Mouse (Mus musculus) Patski (cell line): Measurements from ENCODE around the gene Uhmk1. TPM values are rescaled to one million over a fixed set of nuclear protein-coding genes. Genes with fewer than 3 reads are reported as not detected.
"Not testable (repeated sequence)": the region's sequence is repeated elsewhere in the genome, so short reads cannot be mapped to it uniquely, and the experiment has no call there.

Experiments
- ATAC-seq: fragments of 100-300 bp; one replicate; pipeline ENCODE4 v1.8.0; 2021
- CTCF ChIA-PET: fragments of 350-600 bp; sonication (Branson Sonifier 250); formaldehyde crosslinking; loops from one replicate; lab custom pipeline; 2022; ENCODE audit warnings: inconsistent platforms; lab: Charles Lee
- POLR2A ChIA-PET: fragments of 350-600 bp; sonication (Branson Sonifier 250); formaldehyde crosslinking; loops from one replicate; lab custom pipeline; 2022; ENCODE audit warnings: antibody characterized with exemption, inconsistent platforms; lab: Charles Lee
- DNase-seq: peaks from one replicate; pipeline ENCODE4 v3.0.0-alpha.2; 2011; ENCODE audit warnings: low read depth, low spot score
- H3K27me3 ChIP-seq: fragments of 371-371 bp; one replicate; pipeline ENCODE4 v1.5.1; 2021
- CTCF ChIP-seq: fragments of 100-300 bp; IDR thresholded peaks from one replicate; pipeline ENCODE4 v1.5.1; 2021
- in situ Hi-C: fragments of 300-500 bp; cut with MboI; formaldehyde crosslinking; loops from 3 replicates; pipeline ENCODE4 v1.11.1; 2018; ENCODE audit warnings: low pct_unique_long_range_greater_than_20kb, mixed read lengths
- polyA plus RNA-seq: library from polyadenylated mRNA; unstranded; gene quantifications from one replicate; pipeline ENCODE4 v1.2.3, GENCODE M21; 2021

Gene Uhmk1
- 47.4 TPM for polyA plus RNA-seq

DNA sequence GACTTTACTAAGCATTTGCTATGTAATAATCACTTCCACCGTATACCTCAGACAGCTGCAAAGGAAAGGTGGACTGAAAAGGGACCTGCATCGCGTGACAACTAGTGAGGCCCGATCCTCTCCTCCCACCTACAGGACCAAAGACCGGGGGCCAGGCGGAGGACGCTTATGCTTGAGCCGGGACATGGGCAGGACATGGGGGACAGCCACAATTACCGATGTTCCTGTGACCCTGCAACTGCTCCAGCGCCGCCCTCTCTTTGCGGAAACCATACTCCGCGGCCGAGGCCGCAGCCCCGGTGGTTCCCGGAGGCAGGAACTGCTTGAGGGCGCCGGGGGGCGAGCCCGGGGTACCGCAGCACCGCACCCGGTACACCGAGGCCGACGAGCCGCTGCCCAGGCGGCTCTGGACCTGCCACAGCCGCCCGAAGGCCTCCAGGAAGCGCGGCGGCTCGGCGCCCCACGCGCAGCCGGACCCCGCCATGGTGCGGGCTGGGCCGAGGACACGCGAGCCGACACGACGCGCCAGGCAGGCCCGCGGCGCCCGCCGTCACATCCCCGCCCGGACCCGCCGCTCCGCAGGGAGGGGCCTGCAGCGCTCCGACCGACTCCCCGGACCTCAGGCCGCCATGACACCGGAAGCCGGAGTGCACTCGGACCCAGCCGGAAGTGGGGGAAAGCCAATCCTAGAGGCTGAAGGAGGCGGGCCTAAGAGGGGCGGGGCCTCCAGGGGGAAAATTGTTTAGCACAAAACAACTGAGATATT lies at the start of gene Uhmk1:
Gene Uhmk1 (minus strand): TSS at position 641 of the 766 bp plus-strand sequence.
- TF ChIP-seq CTCF, result no peak
- peak; percentile 91 for ATAC-seq
- CTCF ChIA-PET, result interaction anchor here (0.9 kb wide), 1 partner anchor 17 kb away, joined by 3 read pairs; no protein-coding TSS in a partner anchor
- POLR2A ChIA-PET, result no interaction called here
- no peaks in the 10 kb centered on the region for H3K27me3 ChIP-seq
- in situ Hi-C loops, result no loop called here
- no peak for DNase-seq

DNA sequence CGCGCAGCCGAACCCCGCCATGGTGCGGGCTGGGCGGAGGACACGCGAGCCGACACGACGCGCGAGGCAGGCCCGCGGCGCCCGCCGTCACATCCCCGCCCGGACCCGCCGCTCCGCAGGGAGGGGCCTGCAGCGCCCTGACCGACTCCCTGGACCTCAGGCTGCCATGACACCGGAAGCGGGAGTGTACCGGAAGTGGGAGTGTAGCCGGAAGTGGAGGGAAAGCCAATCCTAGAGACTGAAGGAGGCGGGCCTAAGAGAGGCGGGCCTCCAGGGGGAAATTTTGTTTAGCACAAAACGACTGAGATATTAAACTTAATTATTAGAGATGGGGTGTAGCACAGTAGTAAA lies 40.3 kb upstream of the Uhmk1 start:
- no peak for DNase-seq
- CTCF ChIA-PET, result no interaction called here
- TF ChIP-seq CTCF, result no peak
- in situ Hi-C loops, result no loop called here
- ATAC-seq, result peak; percentile 31
- POLR2A ChIA-PET, result no interaction called here
- H3K27me3 ChIP-seq, result no peaks in the 10 kb centered on the region

DNA sequence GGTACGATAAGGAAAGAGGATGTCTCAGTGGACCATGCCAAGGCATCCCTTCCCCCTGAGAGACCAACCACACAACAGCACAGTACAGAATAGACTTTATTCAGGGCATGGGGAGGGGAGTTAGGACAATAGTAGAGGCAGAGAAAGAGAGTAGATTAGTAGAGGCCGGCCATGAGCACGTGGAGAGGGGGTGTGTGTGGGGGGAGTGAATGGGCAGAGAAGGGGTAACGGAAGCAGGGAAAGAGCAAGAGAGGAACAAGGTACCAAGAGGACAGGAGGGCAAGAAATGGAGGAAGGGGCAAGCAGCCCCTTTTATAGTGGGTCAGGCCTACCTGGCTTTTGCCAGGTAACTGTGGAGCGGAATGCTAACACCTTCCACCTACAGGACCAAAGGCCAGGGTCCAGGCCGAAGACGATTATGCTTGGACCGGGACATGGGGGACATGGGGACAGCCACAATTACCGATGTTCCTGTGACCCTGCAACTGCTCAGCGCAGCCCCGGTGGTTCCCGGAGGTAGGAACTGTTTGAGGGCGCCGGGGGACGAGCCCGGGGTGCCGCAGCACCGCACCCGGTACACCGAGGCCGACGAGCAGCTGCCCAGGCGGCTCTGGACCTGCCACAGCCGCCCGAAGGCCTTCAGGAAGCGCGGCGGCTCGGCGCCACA lies 39.8 kb upstream of the Uhmk1 start:
- no peak for ATAC-seq

DNA sequence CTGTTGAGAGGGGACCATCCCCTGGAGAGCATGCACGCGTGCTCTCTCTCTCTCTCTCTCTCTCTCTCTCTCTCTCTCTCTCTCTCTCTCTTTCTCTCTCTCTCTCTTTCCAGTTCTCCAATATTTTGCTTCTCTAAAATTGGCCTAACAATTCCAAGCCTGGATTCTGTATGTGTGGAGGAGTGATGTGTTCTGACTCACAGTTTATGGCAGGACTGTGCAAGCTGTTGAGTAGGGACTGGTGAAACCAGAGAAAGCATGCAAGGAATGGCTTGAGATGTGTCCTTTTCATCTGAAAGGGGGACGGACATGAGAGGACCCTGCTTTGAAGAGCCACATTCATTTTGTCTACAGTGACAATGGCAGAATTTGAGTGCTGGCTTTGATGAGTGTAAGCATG lies 29.8 kb upstream of the Uhmk1 start:
- CTCF ChIA-PET, result no interaction called here
- H3K27me3 ChIP-seq, result peaks cover 62% of the 10 kb centered on the region
- ATAC-seq (no peak), DNase-seq (no peak)
- TF ChIP-seq CTCF, result no peak
- POLR2A ChIA-PET, result interaction anchor here (0.6 kb wide), 1 partner anchor 9 kb away, joined by 4 read pairs; no protein-coding TSS in a partner anchor
- in situ Hi-C loops, result no loop called here

More for the DNA sequence above, 39.8 kb upstream of the Uhmk1 start:
- in situ Hi-C loops, result no loop called here
- TF ChIP-seq CTCF, result no peak
- CTCF ChIA-PET, result no interaction called here
- H3K27me3 ChIP-seq, result no peaks in the 10 kb centered on the region
- DNase-seq, result no peak
- POLR2A ChIA-PET, result no interaction called here

DNA sequence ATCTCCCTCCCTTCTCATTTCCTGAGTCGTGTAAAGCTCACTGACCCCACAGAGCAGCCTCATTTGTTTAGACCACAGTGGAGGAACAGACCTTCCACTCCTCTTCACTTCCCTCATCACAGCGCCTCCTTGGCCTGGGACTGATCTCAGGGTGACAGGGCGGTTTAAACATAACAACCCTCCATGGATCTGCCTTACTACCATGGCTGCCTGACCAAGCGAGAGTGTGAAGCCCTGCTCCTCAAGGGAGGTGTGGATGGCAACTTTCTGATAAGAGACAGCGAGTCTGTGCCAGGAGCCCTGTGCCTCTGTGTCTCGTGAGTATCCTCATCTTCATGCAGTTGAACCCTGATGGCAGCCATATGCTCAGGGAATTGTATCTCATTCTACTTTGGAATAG lies 17.5 kb upstream of the Uhmk1 start, which contains the start of gene Sh2d1b2:
Gene Sh2d1b2 (plus strand): TSS at position 62 of the 400 bp plus-strand sequence.
- in situ Hi-C loops, ATAC-seq, DNase-seq, CTCF ChIA-PET, POLR2A ChIA-PET, H3K27me3 ChIP-seq: not testable (repeated sequence)

DNA sequence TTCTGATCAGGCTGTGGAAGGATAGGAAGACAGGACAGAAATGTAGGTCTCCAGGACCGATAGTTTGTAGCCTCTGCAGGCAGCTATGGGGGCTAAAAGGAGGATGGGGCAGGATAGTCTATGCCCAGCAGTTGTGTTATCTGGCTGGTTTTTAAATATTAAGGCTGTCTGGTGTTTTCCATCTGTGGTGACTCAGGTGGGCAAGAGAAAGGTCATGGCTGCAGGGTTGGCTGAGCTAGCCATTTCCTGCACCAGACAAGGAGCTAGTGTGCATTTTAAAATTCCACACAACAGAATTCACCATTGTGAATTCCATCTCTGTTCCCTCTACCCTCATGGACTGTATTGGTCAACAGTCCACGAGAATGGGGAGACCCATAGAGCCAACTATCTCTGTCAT lies 8.1 kb upstream of the Uhmk1 start:
- in situ Hi-C loops, result loop anchor here (5.0 kb wide), 2 partner anchors 39 to 384 kb away; no protein-coding TSS in a partner anchor
- ATAC-seq, result no peak
- CTCF ChIA-PET, result no interaction called here

DNA sequence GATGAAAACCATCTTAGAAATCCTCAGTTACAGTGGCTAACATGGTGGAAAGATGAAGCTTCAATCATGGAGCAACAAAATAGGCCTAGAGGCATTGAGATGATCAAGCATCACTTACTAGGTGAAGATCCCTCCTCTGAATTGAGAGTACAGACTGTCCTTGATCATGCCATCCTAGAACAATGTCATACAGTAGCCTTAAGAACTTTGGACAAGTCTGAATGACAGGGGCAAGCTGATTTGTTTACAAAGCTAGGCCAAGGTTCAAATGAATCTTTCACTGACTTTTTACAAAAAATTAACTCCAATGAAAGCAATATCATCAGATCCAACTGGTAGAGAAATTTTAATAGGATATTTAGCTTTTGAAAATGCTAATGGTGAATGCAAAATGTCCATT lies 5.2 kb upstream of the Uhmk1 start:
- POLR2A ChIA-PET, result no interaction called here
- in situ Hi-C loops, result loop anchor here (5.0 kb wide), 2 partner anchors 42 to 387 kb away; no protein-coding TSS in a partner anchor
- H3K27me3 ChIP-seq, result peaks cover 3% of the 10 kb centered on the region
- no peak for ATAC-seq
- no peak for DNase-seq
- CTCF ChIA-PET, result interaction anchor here (1.1 to 1.2 kb wide), 2 partner anchors 71 to 421 kb away, joined by 3 to 4 read pairs; no protein-coding TSS in a partner anchor
- no peak for TF ChIP-seq CTCF

More for the DNA sequence above, 8.1 kb upstream of the Uhmk1 start:
- POLR2A ChIA-PET, result no interaction called here
- peaks cover 3% of the 10 kb centered on the region for H3K27me3 ChIP-seq
- DNase-seq, result no peak
- no peak for TF ChIP-seq CTCF

DNA sequence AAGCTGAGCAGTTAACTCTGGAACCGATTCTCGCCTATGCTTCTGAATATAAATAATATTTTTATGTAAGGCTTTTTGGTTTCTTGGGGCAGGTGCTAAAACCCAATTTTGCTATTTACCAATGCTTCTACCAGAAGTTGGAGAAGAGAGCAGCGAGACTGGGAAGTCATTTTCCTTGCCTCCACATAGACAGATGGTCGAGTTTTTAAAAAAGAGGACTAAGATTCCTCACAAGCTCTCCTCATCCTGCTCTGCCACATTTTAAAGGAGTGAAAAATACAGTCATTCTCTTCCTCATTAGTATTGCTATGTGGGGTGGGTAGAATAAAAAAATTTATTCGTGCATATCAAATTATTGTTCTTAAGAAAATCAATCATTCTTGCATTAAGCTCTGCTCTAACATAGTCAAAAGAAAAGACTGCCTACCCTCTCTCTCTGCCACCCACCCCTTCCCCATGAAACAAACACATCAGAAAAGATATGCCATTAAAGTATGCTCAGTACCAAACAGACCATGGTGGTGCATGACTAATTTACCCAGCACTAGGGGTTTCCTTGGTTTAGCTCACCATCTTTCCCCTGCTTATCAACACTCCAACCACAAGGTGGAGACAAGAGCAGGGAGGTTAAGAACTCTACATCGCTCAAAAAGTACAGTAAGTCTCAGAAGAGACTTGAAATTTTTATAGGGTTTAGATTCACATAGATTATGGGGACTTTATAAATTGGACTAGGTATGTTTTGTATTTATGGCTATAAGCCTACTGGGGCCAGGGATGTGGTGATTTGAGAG lies 3.1 kb upstream of the Uhmk1 start:
- H3K27me3 ChIP-seq, result peaks cover 1% of the 10 kb centered on the region
- POLR2A ChIA-PET, result no interaction called here
- ATAC-seq, result peak; percentile 63

DNA sequence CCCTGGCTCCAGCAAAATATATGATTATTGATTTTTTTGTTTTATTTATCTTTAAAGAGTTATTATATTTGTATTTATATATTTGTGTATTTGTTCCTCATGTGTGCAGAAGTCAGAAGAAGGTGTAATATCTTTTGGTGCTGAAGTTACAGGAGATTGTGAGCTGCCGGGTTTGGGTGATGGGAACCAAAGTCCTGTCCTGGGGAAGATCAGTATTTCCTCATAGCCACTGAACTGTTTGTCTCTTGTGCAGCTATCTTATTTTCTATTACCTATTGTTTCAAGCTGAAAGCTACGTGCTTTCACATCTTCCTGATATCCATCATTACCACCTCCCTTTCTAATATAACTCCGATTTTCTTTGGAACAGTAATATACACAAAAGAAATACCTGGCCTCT lies 393 bp upstream of the Uhmk1 start:
- ChIA-PET POLR2A (interaction anchor here (0.7 kb wide), 1 partner anchor 223 kb away, joined by 3 read pairs; no protein-coding TSS in a partner anchor), CTCF (interaction anchor here (0.9 kb wide), 1 partner anchor 18 kb away, joined by 3 read pairs; no protein-coding TSS in a partner anchor)
- in situ Hi-C loops, result no loop called here
- TF ChIP-seq CTCF, result no peak
- no peaks in the 10 kb centered on the region for H3K27me3 ChIP-seq
- ATAC-seq, result no peak
- DNase-seq, result no peak

More for the DNA sequence above, 3.1 kb upstream of the Uhmk1 start:
- CTCF ChIA-PET, result interaction anchor here (1.1 kb wide), 1 partner anchor 21 kb away, joined by 3 read pairs; no protein-coding TSS in a partner anchor
- peak; percentile 64 for TF ChIP-seq CTCF
- DNase-seq, result no peak
- in situ Hi-C loops, result no loop called here

DNA sequence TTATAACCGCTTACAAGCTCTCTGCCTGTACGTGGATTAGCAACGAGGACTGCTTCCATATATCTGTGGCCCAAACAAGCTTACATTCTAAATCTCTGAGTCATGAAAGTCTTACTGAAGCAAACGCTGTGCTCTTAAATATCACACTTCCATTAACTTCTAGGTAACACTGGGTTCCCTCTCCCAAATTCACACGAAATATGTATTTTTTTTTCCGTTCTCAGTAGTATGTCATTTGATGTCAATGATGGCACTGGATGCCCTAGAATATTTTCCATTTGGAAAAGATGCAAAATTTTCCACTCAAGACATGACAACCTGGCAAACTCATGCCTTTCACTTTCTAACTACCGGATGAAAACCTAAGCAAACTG lies 827 bp downstream of the Uhmk1 start:
- ChIA-PET CTCF (no interaction called here), POLR2A (no interaction called here)

More for the DNA sequence above, 827 bp downstream of the Uhmk1 start:
- ATAC-seq (no peak), DNase-seq (no peak)
- no peak for TF ChIP-seq CTCF
- in situ Hi-C loops, result no loop called here
- H3K27me3 ChIP-seq, result no peaks in the 10 kb centered on the region
